Mouse (Mus musculus) forelimb bud, embryonic 11.5 days (tissue): ENCODE measurements around the gene Dll3.
A peak's percentile ranks its signal among the peaks of the same experiment; 100 is the strongest.

Experiments used
- DNase-seq: peaks from one replicate; pipeline ENCODE4 v3.0.0-alpha.2; 2012; ENCODE audit warnings: low read depth, low spot score

Gene Dll3

DNA sequence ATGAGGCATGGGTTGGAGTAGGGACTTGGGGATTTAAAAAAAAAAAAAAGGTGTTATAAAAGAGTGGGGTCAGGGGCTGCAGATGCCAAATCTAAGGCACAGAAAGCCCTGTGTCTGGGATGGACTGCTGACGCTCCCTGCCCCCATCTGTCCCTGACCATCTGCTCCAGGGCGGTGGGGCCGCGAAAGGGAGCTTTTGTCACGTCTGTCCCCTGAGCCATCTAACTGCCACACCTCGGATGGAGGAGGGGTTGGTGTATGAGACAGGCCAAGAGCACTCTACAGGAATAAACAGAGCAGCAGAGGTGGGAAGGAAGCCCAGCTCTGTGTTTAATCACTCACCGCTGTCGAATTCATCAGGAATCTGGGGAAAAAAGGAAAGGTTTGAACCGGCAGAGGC lies 7.7 kb upstream of the Dll3 start:
- DNase-seq = no peak

DNA sequence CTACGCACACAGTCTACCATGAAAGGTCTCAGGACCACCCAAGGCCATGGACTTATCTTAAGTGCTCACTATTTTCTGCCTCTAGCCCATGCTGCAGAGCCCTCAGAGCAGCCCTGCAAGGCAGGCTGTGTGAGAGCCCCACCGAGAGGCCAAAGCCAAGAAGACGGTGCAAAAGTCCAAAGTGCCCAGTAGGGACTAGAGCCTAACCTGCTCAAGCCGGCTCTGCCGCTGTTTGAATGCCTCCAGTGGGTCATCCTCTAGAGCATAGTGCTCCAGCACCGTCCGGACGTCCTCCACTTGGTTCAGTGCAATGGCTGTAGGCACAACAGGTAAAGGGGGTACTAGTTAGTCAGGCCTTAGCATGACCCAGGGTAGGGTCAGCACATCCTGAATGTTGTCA lies 4.2 kb upstream of the Dll3 start:
- no peak for DNase-seq

DNA sequence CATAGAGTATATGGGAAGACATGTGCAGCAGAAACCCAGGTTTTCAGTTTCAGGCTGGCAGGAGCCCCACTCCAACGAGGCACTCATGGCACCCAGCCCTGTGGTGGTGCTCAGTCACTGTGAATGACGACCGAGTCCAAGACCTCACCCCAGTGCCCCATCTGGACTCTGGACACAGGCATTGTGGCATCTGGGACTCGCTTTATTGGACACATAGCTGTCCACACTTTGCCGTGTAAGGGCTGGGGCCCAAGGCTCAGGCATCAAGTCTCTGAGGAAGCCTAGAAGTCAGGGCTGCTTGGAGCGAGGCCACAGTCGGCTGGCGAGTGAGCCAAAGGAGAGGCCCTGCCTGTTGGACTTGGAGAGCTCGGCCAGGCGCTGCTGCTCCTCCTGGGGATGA lies 3.6 kb upstream of the Dll3 start:
- no peak for DNase-seq

DNA sequence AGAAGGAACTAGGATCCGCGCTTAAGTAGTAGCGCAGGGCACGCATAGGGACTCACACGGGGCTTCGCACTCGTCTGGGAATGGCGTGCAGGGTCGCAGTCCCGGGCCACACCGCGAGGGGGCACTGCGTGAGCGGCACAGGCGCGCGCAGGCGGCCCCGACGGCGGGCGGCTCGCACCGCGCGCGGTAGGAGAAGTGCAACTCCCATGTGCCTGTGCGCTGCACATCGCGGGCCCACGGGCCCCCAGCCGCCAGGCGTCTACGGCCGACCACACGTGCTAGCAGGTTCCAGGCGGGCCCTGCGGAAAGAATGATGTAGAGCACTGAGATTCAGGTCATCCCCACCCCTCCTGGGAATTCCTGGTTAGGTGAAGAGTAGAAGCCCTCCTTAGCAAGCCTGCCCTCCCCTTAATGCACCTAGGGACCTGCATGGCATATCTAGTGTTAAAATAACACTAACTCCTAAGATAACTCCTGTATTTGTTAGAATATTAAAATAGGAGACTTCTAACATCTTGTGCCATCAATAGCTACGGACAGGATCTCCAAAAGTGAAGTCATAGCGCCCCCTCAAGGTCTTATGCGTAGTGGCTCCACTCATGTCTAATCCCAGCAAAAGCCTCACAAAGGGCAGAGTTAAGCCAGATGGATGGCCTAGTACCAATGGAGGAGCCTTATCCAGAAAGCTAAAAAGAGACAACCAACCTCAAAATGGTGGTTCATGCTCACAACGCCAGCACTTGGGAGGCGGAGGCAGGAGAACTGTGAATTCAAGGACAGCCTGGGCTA lies 3.0 kb downstream of the Dll3 start:
- peak; percentile 70 for DNase-seq

DNA sequence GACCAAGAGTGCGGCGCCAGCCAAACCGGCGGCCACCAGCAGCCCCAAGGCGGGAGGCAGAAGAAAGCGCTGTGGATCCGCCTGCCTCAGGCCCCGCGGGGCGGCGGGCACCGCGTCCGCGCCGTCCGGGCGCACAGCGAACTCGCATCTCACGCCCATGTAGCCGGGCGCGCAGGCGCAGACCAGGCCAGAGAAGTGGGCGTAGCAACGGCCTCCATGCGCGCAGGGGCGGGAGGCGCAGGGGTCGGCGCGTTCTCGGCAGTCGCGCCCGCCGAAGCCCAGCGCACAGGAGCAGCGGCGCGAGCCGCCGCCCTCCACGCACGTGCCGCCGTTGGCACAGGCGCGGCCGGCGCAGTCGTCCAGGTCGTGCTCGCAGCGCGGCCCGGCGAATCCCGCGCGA lies 7.6 kb downstream of the Dll3 start:
- peak; percentile 80 for DNase-seq

DNA sequence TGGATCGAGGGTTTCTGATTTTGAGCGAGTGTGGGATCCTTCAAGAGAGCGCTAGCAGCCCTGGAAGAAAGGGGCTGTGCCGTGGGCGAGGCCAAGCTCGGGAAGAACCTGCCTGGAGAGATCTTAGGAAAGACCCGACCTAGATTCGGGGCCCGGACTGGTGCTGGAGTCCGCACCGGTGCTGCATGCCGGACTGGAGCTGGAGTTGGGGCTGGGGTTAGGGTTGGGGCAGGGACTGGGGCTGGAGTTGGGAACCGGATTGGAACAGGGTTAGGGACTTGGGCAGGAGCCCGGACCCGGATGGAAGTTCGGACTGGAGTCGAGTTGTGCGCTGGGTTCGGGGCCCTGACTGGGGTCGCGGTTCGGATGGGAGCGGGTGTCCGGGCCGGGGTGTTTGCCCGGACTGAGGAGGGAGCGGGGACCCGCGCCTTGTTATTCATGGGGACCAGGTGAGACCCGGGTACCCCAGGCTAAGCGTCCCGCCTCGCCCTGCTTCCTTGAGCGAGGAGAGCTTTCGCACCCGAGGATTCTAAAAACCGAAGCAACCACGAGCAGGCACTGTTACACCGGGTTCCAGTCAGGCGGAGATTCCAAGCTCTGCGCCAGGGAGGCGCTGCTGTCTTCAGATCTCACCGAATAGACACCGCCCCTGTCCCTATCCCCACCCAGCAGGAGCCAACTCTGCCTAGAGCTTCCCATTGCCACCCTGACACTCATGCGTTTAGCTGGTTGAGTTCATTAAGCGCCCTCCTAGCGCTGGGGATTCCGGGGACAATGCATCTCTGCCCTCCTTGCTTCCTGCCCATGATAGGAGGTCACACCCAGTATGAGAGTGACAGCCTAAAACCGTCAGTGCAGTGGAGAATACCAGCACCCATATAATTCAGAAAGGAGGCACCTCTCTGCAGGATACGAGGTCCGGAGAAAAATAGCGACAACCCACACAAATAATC lies 11.1 kb downstream of the Dll3 start, which contains the start of gene Selenov:
Selenov (minus strand) TSS at position 549 of the 953 bp plus-strand sequence.
- DNase-seq = no peak

DNA sequence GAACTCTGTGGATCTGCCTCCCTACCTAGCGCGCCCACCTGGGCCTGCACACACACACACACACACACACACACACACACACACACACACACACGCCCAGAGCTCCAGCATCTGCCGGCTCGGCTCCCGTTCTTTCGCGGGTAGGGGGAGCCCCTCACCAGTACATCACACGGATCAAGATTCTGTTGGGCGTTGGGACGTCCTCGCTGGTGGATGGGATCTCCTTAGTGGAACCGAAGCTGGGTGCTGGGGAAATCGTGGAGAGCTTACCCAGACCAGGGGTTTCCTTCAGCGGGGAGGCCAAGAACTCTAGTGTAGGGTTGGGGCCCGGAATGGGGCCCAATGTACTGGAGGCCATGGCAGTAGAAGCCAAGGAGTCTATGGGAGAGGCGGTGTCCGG lies 11.9 kb downstream of the Dll3 start:
- DNase-seq = no peak

DNA sequence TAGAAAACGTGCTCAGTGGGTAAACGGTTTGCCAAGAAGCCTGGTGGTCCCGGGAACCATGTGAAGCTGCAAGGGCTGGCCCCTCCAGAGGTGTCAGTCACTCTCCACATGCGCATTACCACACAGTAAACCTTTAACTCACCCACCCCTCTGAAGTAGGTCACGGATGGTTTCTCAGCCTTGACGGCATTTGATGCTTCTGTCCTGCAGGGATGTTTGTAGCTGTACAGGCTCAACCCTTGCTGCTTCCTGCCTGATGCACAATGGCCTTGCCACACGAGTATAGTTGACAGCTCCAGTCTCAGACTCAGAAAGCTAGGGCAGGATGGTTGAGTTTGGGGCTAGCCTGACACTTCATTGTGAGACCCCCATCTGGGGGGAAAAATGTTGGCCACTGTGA lies 21.4 kb downstream of the Dll3 start:
- no peak for DNase-seq

DNA sequence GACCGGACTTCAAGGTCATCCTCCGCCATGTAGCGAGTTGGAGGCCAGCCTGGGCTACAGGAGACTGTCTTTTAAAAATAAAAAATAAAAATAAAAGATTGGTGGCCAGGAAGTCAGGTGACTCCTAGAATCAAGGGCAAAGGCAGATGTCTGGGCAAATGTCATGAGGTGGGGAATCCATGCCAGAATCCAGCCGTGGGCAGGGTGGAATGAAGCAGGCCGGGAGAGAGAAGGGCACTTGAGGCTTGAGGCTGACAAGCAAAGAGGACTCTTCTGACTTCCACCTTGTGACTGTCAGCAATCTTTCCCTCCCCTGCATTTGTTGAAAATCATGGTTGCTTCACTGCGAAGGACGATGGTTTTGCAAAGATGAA lies 23.8 kb downstream of the Dll3 start:
- DNase-seq = no peak

DNA sequence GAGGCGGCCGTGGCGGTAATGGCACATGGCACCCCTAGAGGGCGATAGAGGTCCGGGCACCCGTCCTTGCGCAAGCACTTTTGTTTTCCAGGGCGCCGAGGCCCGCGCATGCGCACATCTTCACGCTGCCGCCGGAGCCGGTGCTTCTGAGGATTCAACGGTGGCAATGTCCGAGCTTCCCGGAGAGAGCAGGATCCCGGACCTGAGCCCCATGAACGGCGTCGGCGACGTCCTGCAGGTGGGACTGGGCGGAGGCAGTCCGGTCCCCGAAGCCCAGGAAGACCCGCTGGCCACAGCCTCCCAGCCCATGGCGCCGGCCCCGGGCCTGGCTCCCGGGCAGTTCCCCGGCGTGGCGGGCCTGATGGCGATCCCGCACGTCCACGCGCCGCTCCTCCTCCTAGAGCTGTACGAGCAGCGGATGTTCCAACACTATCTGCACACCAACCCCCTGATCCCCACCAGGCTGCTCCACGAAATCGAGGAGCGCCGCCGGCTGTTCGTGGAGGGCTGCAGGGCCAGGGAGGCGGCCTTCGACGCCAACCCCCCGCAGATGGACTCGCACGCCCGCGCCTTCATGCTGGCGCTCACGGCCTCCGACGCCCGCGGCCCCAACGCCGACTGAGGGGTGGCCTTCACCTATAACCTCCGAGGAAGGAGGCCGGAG lies 24.3 kb downstream of the Dll3 start, which contains the start of gene Eid2b:
Eid2b (plus strand) TSS at position 125 of the 664 bp plus-strand sequence.
- peak; percentile 95 for DNase-seq

DNA sequence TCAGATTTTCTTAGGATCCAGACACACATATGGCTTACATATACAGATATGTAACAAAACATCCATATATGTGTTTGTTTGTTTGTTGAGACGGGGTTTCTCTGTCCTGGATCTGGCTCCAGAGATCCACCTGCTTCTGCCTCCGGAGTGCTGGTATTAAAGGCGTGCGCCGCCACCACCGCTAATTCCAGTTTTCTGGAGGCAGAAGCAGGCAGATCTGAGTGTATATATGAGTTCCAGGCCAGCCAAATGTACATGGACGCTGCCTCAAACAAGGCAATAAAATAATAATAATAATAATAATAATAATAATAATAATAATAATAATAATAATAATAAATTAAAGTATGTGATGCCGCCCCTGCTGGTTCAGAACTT lies 24.8 kb downstream of the Dll3 start:
- no peak for DNase-seq

DNA sequence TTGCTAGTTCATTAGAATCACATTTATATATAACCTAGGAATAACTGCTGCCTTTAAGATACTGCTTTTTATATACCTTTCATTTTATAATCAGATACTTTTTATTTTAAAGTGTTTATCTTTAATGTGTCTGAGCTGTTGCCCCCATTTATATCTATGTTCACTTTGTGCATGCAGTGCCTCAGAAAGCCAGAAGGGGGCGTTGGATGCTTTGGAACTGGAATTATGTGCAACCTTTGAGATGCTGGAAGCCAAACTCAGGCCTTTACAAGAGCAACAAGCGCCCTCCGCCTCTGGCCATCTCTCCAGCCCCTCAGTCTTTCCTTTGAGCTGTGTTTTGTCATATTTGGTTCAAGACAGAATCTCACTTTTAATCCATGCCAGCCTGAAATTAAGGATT lies 30.3 kb downstream of the Dll3 start:
- no peak for DNase-seq

DNA sequence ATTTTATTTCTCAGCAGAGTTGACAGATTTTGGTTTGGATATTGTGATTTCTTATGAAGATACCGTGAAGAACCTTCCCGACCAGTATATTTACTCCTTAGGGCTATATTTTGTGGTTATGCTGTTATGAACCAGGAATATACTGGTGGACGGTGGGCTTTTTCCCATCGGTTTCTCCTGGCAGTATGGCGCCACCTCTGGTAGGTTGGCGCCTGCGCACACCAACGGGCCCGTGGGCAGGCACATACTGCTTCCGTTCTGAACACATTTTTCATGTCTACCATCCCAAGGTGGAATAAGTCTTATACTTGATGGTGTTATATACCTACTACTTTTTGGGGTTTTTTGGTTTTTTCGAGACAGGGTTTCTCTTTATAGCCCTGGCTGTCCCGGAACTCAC lies 32.7 kb downstream of the Dll3 start:
- DNase-seq = no peak

DNA sequence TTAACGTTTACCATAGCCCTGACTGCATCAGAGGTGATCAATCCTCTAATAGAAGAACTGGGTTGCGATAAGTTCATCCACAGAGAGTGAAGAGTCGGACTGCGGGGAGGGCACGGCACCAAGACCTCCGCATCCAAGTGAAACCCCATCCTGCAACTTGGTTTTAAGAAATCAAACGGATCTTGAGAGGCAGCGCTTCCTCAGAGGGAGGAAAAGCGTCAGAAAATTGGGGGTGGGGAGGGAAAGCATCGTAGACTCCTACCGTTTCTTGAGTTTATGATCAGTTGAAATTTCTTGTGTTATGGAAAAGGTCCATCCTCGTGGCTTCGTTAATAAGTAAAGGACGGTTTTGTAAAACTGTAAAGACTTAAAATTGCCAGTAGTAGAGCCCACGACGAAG lies 33.5 kb downstream of the Dll3 start:
- DNase-seq = no peak

DNA sequence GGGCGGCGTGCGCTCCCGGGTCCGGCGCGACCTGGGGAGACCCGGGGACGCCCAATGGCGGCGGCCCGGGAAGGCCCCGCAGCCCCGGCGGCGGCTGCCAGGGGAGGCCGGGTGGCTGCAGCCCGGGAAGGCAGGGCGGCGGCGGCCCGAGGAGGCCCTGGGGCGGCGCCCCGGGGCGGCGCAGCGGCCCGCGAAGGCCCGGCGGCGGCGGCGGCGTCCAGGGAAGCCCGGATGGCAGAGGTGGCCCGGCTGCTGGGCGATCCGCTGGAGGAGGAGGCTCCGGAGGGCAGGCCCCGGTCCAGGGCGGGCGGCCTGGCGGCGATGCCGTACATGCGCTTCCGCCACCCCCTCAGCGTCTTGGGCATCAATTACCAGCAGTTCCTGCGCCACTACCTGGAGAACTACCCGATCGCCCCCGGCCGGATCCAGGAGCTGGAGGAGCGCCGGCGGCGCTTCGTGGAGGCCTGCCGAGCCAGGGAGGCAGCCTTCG lies 34.0 kb downstream of the Dll3 start:
- DNase-seq = peak; percentile 41

DNA sequence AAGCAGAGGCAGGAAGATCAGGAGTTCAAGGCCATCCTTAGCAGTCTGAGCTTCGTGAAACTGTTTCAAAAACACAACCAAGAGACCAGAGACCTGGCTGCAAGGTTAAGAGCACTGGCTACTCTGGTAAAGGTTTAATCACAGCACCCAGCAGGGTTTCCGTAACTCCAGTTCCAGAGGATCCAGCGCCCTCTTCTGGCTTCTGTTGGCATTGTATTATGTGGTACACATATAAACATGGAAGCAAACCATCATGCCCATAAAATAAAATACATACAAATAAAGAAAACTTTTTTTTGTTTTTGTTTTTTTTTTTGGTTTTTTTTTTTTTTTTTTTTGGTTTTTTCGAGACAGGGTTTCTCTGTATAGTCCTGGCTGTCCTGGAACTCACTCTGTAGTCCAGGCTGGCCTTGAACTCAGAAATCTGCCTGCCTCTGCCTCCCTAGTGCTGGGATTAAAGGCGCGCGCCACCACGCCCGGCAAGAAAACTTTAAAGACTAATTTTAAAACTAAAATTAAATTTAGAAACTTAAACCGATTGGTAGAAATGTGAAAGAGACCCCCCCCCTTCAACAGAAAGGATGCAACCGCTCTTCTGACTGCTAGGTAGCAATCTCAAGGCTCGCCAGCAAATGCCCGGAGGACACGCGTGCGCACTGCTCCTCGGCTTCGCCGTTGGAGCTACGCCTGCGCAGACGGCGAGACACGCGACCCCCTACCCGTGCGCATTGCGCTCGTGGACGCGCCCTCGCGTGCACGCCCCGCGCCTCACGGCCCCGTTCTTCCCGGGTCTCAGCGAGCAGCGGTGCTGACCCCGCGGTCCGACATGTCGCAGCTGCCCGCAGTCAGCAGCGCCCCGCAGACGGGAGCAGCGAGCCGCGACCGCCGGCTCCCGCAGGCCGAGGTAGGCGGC lies 34.7 kb downstream of the Dll3 start, which contains the start of gene Eid2:
Eid2 (plus strand) TSS at position 753 of the 913 bp plus-strand sequence.
- DNase-seq = peak; percentile 92

DNA sequence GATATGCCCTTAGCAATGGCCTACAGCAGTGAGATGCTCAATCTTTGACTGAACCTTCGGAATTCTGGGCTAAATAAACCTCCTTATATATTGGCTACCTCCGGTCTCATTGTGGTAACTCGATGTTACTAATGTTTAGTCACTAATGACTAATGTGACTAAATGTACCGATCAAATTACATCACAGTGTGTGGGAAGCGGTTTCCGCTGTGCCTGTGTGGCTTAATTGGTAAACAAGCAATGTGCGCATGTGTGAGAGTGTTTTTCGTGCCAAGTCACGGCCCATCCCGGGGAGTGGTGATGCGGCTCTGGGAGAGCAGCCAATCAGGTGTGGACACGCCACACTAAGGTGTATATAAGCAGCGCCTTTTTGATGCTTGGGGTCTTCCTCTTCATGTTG lies 36.6 kb downstream of the Dll3 start:
- no peak for DNase-seq

DNA sequence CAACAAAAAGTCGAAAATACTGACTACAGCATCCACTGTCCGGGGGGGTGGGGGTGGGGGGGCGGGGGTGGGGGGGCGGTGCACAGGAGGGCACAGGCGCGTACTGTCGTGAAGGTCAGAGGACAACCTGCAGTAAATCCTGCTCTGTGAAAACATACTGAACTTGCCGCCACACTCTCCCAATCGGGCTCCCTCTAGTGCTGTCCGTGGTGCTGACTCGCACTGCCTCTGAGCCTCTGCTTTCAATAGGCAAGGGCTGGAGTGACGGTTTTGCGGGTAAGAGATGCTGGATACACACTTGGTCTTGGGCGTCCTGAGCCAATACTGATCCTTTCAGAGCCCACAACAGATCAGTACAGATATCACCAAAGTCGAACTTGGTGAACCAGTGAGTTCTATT lies 38.3 kb downstream of the Dll3 start:
- DNase-seq = peak; percentile 85

DNA sequence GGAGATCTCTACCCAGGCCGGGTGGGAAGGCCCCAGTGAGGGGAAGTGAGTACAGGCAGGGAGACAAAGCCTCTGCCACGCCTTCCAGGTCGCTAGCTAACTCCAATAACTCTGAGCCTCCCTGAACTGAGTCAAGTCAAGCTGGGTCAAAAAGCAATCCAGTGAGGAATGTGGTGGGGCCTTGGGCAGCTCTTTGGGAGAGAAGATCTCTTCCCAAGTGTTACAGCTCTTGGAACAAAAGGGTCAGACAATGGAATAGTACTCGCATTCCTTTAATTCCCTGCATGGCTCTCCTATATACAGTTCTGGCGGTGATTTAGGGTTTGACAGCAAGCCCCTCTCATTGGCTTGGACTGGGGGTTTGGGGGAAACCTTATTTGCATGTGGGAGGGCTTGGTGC lies 39.2 kb downstream of the Dll3 start:
- no peak for DNase-seq

DNA sequence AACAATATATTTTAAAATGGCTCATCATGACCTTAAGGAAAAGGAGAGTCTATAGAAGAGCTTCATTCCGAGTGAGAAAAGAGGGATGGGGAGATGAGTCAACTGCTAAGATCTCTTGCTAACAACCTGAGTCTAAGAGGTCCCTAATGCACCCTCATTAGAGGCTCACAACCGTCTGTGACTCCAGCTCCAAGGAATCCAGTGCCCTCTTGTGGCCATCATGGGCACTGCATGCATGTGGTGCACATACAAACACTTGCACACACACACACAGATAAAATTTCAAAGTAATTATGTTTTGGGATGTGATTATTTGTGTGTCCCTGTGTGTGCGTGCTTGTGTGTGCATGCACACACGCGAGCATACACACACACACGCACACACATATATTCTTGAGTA lies 46.6 kb downstream of the Dll3 start:
- no peak for DNase-seq

DNA sequence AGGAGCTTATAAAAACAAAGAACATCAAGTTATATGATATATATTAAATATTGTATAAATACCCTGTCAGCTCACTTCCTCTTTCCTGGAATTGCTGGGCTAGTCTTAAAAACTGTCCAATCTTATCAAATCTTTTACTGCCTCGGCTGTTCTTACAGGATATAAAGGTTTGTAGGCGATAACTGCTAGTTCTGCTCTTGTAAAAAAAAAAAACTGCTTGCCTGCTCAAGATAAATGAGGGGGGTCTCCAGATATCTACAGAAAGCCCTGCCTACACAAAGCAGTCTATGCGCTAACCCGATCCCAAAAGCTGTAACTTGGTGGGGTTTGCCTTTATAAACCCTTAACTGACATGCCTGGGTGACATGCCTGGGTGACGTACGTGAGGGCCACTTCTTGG lies 47.4 kb downstream of the Dll3 start:
- DNase-seq = no peak
